Mouse (Mus musculus): Measurements from ENCODE around the gene Kat2b. TPM values are rescaled to one million over a fixed set of nuclear protein-coding genes. Genes with fewer than 3 reads are reported as not detected.
"Not testable (repeated sequence)": the region's sequence is repeated elsewhere in the genome, so short reads cannot be mapped to it uniquely, and the experiment has no call there.

Kat2b gene
- total and polyA plus RNA-seq, 3 experiments, result 25.2 to 81.3 (median 76.0) TPM

- DNase-seq, result no peak
Measured at GRCm38 (mm10) chr17:53661056-53661840, 94.6 kb downstream of the Kat2b start.

DNA sequence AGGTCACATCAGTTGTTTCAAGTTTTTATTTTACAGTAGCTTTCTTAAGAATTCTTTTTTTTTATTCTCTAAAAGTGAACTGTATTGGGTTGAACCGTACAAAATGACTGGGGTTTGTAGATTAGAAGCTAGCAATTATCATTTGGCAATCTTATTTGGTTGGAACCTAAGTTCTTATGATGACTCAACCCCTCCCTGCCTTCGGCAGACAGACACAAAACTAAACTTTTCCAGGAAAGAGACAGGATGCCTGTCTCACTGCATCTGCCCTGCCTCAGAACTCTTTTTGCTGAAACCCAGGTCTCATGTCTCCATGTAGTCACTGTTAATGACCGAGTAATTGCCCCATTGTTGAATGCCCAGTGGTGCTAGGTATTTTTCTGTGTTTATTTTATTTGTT lies 97.6 kb downstream of the Kat2b start:
- DNase-seq, result no peak

GRCm38 (mm10) chr17:53664703-53665382 lies 98.2 kb downstream of the Kat2b start:
- DNase-seq, result no peak

- DNase-seq, result no peak
Measured at GRCm38 (mm10) chr17:53670453-53670852, 103.8 kb downstream of the Kat2b start.

DNA sequence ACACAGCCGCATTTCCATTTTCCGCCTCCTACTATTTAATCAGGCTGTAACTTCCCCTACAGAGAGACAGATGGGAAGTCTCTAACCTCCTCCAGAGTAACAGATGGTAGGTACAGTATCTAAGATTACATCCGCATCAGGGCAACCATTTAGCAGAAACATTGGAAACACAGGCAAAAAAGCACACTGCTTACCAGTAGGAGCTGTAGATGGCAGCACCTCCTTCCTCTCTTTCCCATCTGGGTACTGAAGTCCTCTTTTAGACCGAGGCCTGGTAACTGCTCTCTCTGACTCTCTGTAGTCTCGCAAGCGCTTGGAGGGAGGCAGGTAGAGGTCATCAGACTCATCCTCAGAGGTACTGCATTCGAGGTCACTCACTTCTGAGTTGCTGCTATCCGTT lies 112.1 kb downstream of the Kat2b start:
- peak; percentile 10 for DNase-seq

DNA sequence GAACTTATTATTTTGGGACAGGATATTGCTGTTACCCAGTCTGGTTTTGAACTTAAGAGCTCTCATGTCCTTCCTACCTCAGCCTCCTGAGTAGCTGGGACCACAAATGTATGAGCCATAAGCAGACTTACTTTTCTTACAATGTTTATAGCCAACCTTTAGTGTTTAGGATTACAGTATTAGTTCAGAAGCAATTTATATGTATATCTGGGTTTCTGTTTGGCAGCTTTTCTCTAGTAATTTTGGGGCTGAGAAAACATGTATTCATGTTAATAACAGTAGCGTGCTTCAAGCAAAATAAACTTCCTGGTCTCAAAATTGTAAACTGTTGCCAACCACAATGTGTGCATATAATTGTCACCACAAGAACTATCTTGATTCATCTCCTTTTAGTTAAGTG lies 121.7 kb downstream of the Kat2b start:
- no peak for DNase-seq

DNA sequence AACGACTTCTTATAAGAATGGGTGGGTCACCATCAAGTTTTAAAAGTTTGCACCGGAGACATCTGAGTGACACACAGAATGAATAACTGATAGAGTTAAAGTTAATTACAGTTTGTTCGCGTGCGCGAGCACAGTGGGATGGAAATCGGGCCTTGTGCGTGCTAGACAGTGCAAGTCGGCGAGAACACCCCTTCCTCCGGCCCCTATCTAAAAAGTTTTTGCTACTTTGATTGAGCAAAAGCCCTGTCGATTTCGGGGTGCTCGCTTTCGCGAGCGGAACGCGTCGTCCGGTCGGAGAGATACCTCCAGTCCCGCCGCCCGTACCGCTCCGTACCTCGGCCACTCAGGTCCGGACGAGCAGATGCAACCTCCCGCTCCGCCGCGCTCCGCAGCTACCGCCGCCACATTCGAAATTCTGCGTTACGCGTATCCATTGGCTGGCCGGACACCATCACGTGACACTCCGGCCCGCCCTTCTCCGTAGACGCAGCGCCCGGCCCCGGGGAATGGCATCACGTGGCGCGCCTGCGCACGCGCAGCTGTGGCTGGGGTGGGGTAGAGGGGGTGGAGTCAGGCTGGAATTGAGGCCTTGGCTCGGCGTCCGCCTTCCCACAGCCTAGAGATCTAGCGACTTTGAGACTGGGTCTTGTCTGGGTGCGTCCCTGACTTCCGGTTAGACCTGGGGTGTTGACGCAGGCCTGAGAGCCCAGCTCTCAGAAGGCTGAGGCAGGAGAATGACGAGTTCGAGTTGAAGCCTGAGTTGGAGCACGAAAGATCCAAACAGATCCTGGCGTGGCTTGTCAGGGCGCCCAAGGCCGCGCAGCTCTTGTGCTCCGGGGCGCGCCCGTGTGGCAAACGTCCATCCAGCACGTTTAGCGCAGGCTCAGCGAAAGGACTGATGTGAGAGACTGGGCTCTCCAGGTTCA lies 122.5 kb downstream of the Kat2b start, which contains the start of gene Sgo1:
Gene Sgo1, minus strand, starts transcription at position 457 of the 926 bp plus-strand sequence.
- peak; percentile 98 for DNase-seq

DNA sequence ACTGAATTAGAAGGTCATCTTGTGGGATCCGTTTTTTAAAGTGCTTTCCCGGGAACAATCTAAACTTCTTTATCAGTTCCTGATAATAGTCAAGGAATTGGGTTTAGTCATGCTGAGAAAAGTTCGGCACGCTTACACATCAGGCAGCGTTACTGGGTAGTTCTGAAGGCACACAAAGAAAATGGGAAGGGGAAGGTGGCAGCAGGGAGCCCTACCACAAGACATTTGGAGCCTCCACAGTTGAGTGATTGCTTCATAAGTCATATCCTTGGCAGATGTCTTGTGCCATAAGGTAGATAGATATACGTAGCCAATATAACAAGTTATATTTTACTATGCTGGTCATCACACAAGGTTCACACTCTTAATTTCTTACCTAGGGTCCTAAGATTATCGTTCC lies 123.3 kb downstream of the Kat2b start:
- no peak for DNase-seq

- DNase-seq, result peak; percentile 9
Measured at GRCm38 (mm10) chr17:53694039-53694438, 127.4 kb downstream of the Kat2b start.

- not testable (repeated sequence) for DNase-seq
Measured at GRCm38 (mm10) chr17:53697521-53697920, 130.9 kb downstream of the Kat2b start.

DNA sequence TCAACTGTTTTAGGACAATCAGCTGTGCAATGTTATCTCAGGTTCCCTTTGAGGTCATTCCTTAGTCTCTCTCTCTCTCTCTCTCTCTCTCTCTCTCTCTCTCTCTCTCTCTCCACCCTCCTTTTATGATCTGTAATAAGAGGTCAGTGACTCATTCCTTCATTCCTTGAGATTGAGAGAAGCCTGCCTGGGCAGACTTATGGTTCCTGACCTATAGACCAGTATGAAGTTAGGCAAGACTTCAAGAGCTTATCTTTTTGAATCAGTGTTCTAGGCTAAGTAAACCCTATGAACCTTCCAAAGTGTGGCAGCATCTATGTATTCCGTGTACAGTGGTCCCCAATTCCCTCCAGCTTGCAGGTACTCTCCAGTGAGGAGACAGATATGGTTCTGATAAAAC lies 147.8 kb downstream of the Kat2b start:
- no peak for DNase-seq

GRCm38 (mm10) chr17:53715161-53715560 lies 148.5 kb downstream of the Kat2b start:
- DNase-seq, result not testable (repeated sequence)

DNA sequence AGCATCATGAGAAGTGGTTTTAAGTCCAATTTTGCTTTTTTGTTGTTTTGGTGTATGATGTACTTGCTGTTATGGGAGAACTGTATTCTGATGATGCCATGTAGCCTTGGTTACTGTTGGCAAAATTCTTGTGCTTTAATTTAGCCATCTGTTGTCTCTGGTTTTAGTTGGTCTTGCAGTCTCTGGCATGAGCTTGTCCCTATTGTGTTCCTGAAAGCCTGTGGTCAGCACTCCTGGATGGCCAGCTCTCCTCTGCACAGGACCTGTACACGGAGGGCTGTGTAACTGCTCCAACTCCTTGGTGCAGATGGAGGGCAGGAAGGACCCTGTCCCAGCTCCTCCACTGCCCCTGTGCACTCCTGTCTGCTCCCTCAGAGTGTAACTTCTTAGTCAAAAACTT lies 151.8 kb downstream of the Kat2b start:
- no peak for DNase-seq

DNA sequence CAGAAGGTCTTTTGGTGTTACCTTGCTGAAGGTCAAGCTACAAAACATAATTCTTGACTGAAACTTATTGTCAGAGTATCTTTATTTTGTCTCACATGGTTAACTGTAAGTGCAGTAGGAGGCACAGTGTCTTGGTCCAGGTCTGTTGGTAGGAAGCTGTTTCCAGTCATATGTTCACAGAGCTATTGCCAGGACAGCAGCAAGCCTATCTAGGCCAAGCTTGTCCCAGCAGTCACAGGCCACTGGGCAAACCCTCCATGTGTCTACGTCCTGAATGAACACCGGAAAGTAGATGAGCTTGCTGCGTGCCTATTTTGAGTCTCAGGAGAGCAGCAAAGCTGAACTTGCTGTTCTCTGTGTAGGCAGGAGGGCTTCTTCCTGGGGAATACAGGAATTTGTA lies 152.3 kb downstream of the Kat2b start:
- not testable (repeated sequence) for DNase-seq

Other genes starting within 250 kb of the Kat2b start
- gene Efhb, start 103.5 kb upstream of the Kat2b start, total RNA-seq (2021), result under 1 TPM; 0.46 to 0.59 TPM
- gene Efhb, start 103.5 kb upstream of the Kat2b start, polyA plus RNA-seq (2012; rRNA removed), result 0.03 TPM in 1 of 2 replicates, not detected in the other
- gene Rab5a, start 87.6 kb upstream of the Kat2b start, total RNA-seq (2021), result 10 to 100 TPM; 89.3 to 93.3 TPM
- gene Rab5a, start 87.6 kb upstream of the Kat2b start, polyA plus RNA-seq (2012; rRNA removed), result 2.9 and 3.1 TPM in 2 replicates
- not detected for gene Pp2d1, start 27.4 kb upstream of the Kat2b start, total RNA-seq (2021)
- gene Pp2d1, start 27.4 kb upstream of the Kat2b start, polyA plus RNA-seq (2012; rRNA removed), result not detected in 2 replicates
- 1 to 10 TPM in 1 of 2 experiments, under 1 TPM in 1; 0.35 to 1.1 TPM for gene Sgo1, start 122.5 kb downstream of the Kat2b start, total RNA-seq (2021)
- gene Sgo1, start 122.5 kb downstream of the Kat2b start, polyA plus RNA-seq (2012; rRNA removed), result not detected in 2 replicates